Mouse (Mus musculus): ENCODE data around the gene Rps17. TPM values are rescaled to one million over a fixed set of nuclear protein-coding genes. Genes with fewer than 3 reads are reported as not detected.

Gene Rps17
- polyA plus RNA-seq, 1 experiment: 1,376 TPM

DNA sequence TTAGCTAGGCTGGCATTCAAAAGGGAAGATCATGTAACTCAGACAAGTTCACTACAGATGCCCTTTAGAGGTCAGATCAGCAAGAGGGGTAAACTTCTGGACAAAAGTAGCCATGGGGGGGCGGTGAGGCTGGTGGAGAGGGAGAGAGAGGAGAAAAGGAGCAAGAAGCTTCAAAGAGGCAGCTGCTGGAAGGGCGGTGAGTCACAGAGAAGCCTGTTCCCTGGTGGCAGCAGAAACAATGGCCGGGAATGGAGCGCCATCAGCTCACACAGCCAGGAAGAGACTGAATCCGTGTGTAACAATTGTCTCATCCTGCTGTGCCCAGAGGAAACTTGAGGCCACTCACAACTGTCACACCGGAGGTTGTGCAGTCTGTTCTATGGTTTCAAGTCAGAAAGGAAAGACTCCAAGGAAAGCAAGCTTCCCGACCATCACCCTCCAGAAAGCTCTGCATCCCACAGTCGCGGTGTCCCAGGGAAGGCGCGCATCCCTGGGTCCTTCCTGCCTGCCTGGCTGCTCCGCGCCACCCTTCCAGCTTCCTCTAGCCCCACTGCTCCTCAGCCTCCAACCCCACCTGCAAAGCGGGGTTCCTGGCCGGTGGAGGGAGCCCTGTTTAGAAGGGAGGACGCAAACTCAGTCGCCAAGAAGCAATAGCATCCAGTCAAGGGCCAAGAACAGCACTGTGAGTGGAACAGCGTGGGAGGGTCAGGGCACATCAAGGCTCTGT lies 9.2 kb downstream of the Rps17 start:
- no peaks in the 10 kb centered on the region; the same call in 1 of the 2 replicates for H3K4me1 ChIP-seq (ENCODE audit: control insufficient read depth, insufficient read depth, low read length)
- WGBS: 73% methylated on average over 18 of the region's 18 CpGs
- no peaks in the 10 kb centered on the region for H3K27me3 ChIP-seq (replicated peaks; ENCODE audit: control insufficient read depth, insufficient read depth, low read length)
- peak; percentile 61 for DNase-seq
- TF ChIP-seq POLR2A (IDR thresholded peaks at IDR 0.05; ENCODE audit: low read depth, low read length) (no peak), CTCF (conservative IDR thresholded peaks at IDR 0.05; ENCODE audit: insufficient read depth, insufficient read length, low read depth, low read length) (no peak)
- no peak overlapping the region for H3K4me3 ChIP-seq (ENCODE audit: insufficient read depth, low read depth, low read length)
- H3K36me3 ChIP-seq (ENCODE audit: control insufficient read depth, insufficient read depth, low read length): peaks cover 2% of the 10 kb centered on the region; the same call in 1 of the 2 replicates
- peak overlapping the region; percentile 66; the same call in 1 of the 2 replicates for H3K27ac ChIP-seq (ENCODE audit: insufficient read depth, low read depth, low read length)

DNA sequence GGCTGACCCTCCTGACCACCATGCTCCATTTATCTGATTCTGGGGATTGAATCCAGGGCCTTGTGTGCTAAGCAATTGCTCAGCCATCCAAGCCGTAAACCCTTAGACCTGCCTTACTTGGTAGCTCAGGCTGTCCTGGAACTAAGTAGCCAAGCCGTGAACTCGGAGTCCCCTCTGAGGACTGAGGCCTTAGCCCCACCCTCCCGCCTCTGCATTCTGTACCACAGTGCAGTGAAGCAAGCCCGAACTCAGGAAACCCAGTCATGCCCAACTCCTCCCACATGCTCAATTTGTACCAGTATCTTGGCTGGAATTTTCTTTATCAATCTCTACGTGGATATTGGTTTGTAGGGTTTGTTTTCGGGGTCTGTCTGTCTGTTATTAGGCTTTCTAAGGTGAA lies 13.2 kb downstream of the Rps17 start:
- H3K4me1 ChIP-seq (ENCODE audit: control insufficient read depth, insufficient read depth, low read length): no peaks in the 10 kb centered on the region
- peaks cover 2% of the 10 kb centered on the region; the same call in 1 of the 2 replicates for H3K36me3 ChIP-seq (ENCODE audit: control insufficient read depth, insufficient read depth, low read length)
- no peak for TF ChIP-seq CTCF (conservative IDR thresholded peaks at IDR 0.05; ENCODE audit: insufficient read depth, insufficient read length, low read depth, low read length)
- no peak for TF ChIP-seq POLR2A (IDR thresholded peaks at IDR 0.05; ENCODE audit: low read depth, low read length)
- no peak overlapping the region for H3K4me3 ChIP-seq (ENCODE audit: insufficient read depth, low read depth, low read length)
- no peaks in the 10 kb centered on the region for H3K27me3 ChIP-seq (replicated peaks; ENCODE audit: control insufficient read depth, insufficient read depth, low read length)
- 69% methylated on average over 7 of the region's 7 CpGs for WGBS
- H3K27ac ChIP-seq (ENCODE audit: insufficient read depth, low read depth, low read length): no peak overlapping the region
- DNase-seq: no peak

DNA sequence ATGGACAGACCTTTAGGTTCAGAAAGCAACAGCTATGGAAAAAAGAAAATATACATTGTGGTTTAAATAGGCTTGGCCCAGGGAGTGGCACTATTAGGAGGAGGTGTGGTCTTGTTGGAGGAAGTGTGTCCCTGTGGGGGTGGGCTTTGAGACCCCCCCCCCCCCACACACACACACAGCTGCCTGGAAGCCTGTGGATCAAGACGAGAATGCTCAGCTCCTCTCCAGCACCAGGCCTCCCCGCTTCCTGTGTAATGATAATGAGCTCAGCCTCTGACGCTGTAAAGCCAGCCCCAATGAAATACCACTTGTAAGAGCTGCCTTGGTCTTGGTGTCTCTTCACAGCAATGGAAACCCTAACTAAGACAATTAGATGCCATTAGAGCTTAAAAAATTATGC lies 14.3 kb downstream of the Rps17 start:
- no peak for DNase-seq
- 59% methylated on average over 3 of the region's 3 CpGs for WGBS
- Histone ChIP-seq H3K36me3 (ENCODE audit: control insufficient read depth, insufficient read depth, low read length) (peaks cover 2% of the 10 kb centered on the region; the same call in 1 of the 2 replicates), H3K4me1 (ENCODE audit: control insufficient read depth, insufficient read depth, low read length) (no peaks in the 10 kb centered on the region), H3K4me3 (ENCODE audit: insufficient read depth, low read depth, low read length) (no peak overlapping the region), H3K27ac (ENCODE audit: insufficient read depth, low read depth, low read length) (no peak overlapping the region), H3K27me3 (replicated peaks; ENCODE audit: control insufficient read depth, insufficient read depth, low read length) (no peaks in the 10 kb centered on the region)
- TF ChIP-seq POLR2A (IDR thresholded peaks at IDR 0.05; ENCODE audit: low read depth, low read length): no peak

DNA sequence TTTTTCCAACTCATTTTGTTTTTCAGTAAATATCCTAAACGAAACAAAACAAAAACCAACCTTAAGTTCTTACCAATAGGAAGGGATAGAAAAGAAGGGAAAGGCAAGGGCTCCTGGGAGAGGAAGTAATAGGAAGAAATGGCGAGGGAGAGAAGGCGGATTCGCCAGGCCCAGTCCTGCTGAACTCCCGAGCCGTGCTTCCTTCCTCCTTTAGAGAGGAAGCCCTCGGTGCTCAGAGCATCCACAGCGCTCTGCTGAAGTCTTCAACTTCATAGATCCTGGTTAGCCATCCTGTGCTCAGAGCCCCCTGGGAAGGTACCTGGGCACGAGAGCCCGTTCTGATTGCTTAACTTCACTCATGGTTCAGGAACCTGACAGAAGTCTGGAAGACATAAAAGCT lies 17.4 kb downstream of the Rps17 start:
- Histone ChIP-seq H3K4me3 (ENCODE audit: insufficient read depth, low read depth, low read length) (no peak overlapping the region), H3K27me3 (replicated peaks; ENCODE audit: control insufficient read depth, insufficient read depth, low read length) (no peaks in the 10 kb centered on the region), H3K36me3 (ENCODE audit: control insufficient read depth, insufficient read depth, low read length) (no peaks in the 10 kb centered on the region; the same call in 1 of the 2 replicates), H3K4me1 (ENCODE audit: control insufficient read depth, insufficient read depth, low read length) (no peaks in the 10 kb centered on the region), H3K27ac (ENCODE audit: insufficient read depth, low read depth, low read length) (no peak overlapping the region)
- TF ChIP-seq POLR2A (IDR thresholded peaks at IDR 0.05; ENCODE audit: low read depth, low read length) (no peak), CTCF (conservative IDR thresholded peaks at IDR 0.05; ENCODE audit: insufficient read depth, insufficient read length, low read depth, low read length) (no peak)
- WGBS: 76% methylated on average over 10 of the region's 10 CpGs
- no peak for DNase-seq

DNA sequence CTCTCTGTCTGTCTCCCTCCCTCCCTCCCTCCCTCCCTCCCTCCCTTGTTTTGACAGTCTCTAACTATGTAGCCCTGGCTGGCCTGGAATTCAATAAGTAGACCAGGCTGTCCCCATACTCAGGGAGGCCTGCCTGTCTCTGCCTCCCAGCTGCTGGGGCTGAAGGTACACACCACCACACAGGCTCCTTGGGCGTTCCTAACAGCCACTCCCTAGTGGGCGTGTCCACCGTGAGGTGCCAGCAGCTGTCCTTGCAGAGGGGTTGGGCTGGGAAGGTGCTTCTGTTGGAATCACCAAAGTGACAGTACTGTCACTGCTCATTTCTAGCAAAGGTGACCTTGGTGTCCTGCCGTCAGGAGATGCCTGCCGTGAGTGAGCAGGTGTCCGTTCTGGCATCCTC lies 18.2 kb downstream of the Rps17 start:
- Histone ChIP-seq H3K27ac (ENCODE audit: insufficient read depth, low read depth, low read length) (no peak overlapping the region), H3K4me3 (ENCODE audit: insufficient read depth, low read depth, low read length) (no peak overlapping the region), H3K36me3 (ENCODE audit: control insufficient read depth, insufficient read depth, low read length) (no peaks in the 10 kb centered on the region; the same call in 1 of the 2 replicates), H3K4me1 (ENCODE audit: control insufficient read depth, insufficient read depth, low read length) (no peaks in the 10 kb centered on the region), H3K27me3 (replicated peaks; ENCODE audit: control insufficient read depth, insufficient read depth, low read length) (no peaks in the 10 kb centered on the region)
- 85% methylated on average over 6 of the region's 6 CpGs for WGBS
- DNase-seq: no peak
- TF ChIP-seq POLR2A (IDR thresholded peaks at IDR 0.05; ENCODE audit: low read depth, low read length) (no peak), CTCF (conservative IDR thresholded peaks at IDR 0.05; ENCODE audit: insufficient read depth, insufficient read length, low read depth, low read length) (no peak)

DNA sequence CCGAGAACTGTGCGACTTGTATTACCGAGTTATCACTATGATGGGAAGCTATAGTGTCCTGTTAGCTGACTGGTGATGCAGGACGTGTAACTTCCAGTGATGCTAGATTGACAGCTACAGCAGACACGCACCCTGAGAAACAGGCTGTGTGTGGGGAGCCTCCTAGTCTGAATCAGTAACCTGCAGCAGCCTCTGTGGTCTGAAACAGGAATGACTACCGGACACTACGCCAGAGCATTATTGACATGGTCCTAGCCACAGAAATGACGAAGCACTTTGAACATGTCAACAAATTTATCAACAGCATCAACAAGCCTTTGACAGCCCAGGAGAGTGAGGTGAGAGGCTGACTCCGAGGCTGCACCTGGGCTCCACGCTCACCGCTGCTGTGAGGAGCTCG lies 19.0 kb downstream of the Rps17 start:
- no peak for DNase-seq
- no peak overlapping the region for H3K27ac ChIP-seq (ENCODE audit: insufficient read depth, low read depth, low read length)
- H3K4me1 ChIP-seq (ENCODE audit: control insufficient read depth, insufficient read depth, low read length): no peaks in the 10 kb centered on the region
- H3K36me3 ChIP-seq (ENCODE audit: control insufficient read depth, insufficient read depth, low read length): no peaks in the 10 kb centered on the region; the same call in 1 of the 2 replicates
- no peak for TF ChIP-seq POLR2A (IDR thresholded peaks at IDR 0.05; ENCODE audit: low read depth, low read length)
- no peak for TF ChIP-seq CTCF (conservative IDR thresholded peaks at IDR 0.05; ENCODE audit: insufficient read depth, insufficient read length, low read depth, low read length)
- H3K27me3 ChIP-seq (replicated peaks; ENCODE audit: control insufficient read depth, insufficient read depth, low read length): no peaks in the 10 kb centered on the region
- no peak overlapping the region for H3K4me3 ChIP-seq (ENCODE audit: insufficient read depth, low read depth, low read length)
- 88% methylated on average over 12 of the region's 12 CpGs for WGBS

DNA sequence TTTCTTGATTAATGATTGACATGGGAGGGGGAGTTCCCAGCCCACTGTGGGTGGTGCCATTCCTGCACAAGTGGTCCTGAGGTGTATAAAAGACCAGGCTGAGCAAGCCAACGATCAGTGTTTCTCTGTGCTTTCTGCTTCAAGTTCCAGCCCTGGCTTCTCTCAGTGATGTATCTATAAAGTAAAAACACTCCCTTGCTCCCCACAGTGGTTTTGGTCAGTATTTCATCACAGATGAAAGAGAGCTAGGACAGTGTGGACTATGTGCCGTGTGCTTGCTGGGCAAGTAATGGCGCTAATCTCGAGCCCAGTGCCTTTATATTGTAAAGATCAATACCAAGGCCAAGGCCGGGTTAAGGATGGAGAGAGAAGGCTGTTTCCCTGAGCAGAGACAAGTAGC lies 23.3 kb downstream of the Rps17 start:
- 67% methylated on average over 5 of the region's 5 CpGs for WGBS

More for the DNA sequence above, 23.3 kb downstream of the Rps17 start:
- H3K27me3 ChIP-seq (replicated peaks; ENCODE audit: control insufficient read depth, insufficient read depth, low read length): no peaks in the 10 kb centered on the region
- DNase-seq: no peak
- TF ChIP-seq POLR2A (IDR thresholded peaks at IDR 0.05; ENCODE audit: low read depth, low read length) (no peak), CTCF (conservative IDR thresholded peaks at IDR 0.05; ENCODE audit: insufficient read depth, insufficient read length, low read depth, low read length) (no peak)
- H3K4me1 ChIP-seq (ENCODE audit: control insufficient read depth, insufficient read depth, low read length): no peaks in the 10 kb centered on the region
- no peak overlapping the region for H3K4me3 ChIP-seq (ENCODE audit: insufficient read depth, low read depth, low read length)
- no peak overlapping the region for H3K27ac ChIP-seq (ENCODE audit: insufficient read depth, low read depth, low read length)
- H3K36me3 ChIP-seq (ENCODE audit: control insufficient read depth, insufficient read depth, low read length): no peaks in the 10 kb centered on the region; the same call in none of the 2 replicates

Measured in kidney, adult 2 months (tissue).